8 mouse cellular contexts compared by ENCODE assay signal in the genomic region with DNA sequence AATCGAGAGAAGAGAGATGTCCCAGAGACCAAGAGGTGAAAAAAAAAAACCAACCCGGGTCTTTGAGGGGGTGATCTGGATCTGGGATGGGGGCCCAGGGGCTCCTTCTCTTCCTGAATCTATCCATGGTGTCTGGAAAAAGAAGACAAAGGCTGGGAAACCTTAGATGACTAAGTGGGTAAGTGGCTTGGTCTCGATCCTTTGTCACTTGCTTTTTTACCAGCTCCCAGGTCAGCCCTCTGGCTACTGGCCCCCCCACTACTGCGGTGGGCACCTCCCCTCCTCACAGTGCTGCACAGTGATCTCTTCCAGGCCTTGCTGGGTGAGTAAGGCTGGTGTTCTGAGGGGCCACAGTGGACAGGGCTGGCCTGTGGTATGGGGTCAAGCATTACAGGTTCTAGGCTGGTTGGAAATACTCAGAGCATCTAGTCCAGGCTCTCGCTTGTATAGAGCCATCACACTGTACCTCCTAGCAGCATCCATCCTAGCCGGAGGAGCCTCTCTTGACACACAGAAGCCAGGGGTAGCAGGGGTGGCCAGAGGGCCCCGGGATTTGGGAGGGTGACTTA. TPM values are rescaled to one million over a fixed set of nuclear protein-coding genes. Genes with fewer than 3 reads are reported as not detected.
A peak's percentile ranks its signal among the peaks of the same experiment; 100 is the strongest.
DNase-seq lines count a peak whose midpoint lies in the region; ATAC-seq and TF ChIP-seq lines count a peak whose summit lies in the region.

No protein-coding gene starts in this region.

- no peaks in the 10 kb centered on the region for H3K9me3 ChIP-seq in neural tube, embryonic 12.5 days
- no peaks in the 10 kb centered on the region for H3K9me3 ChIP-seq in limb, embryonic 12.5 days
- H3K9me3 ChIP-seq in stomach, postnatal 0 days (ENCODE audit: control insufficient read depth, low read length) = no peaks in the 10 kb centered on the region

- intact Hi-C loops in heart, adult 2 months (cut with DNase I) = no loop called here
- intact Hi-C loops in heart, postnatal 25 days (cut with DNase I) = loop anchor here (10.0 kb wide), 1 partner anchor 638 kb away; a partner anchor contains a TSS

- no peak for TF ChIP-seq CTCF in heart, adult 2 months (IDR thresholded peaks at IDR 0.05)
- no peak for TF ChIP-seq CTCF in stomach, postnatal 0 days (IDR thresholded peaks at IDR 0.05; ENCODE audit: low read depth)

- no peaks in the 10 kb centered on the region for H3K27me3 ChIP-seq in heart, adult 2 months (ENCODE audit: control insufficient read depth, insufficient read depth, low read length)
- no peaks in the 10 kb centered on the region for H3K27me3 ChIP-seq in neural tube, embryonic 12.5 days (replicated peaks)
- H3K27me3 ChIP-seq in limb, embryonic 12.5 days = no peaks in the 10 kb centered on the region
- no peaks in the 10 kb centered on the region for H3K27me3 ChIP-seq in stomach, postnatal 0 days (ENCODE audit: control insufficient read depth, insufficient read depth, low read length)

- no peak for TF ChIP-seq POLR2A in heart, adult 2 months (IDR thresholded peaks at IDR 0.05; ENCODE audit: insufficient read depth, low read depth, low read length)

- no peak for ATAC-seq in neural tube, embryonic 12.5 days (ENCODE audit: low FRiP score, low read depth)
- ATAC-seq in limb, embryonic 12.5 days (ENCODE audit: insufficient number of reproducible peaks, insufficient read depth, low FRiP score, low TSS enrichment, low read depth) = no peak
- ATAC-seq in stomach, postnatal 0 days (ENCODE audit: low FRiP score, low TSS enrichment) = no peak
- ATAC-seq in megakaryocyte-erythroid progenitor cell, adult 5-6 weeks (replicated peaks; ENCODE audit: low FRiP score, low TSS enrichment, poor library complexity, severe bottlenecking) = no peak

- TF ChIP-seq EP300 in heart, adult 2 months (IDR thresholded peaks at IDR 0.05; ENCODE audit: insufficient read depth, low read depth, low read length) = no peak
- no peak for TF ChIP-seq EP300 in stomach, postnatal 0 days (optimal IDR thresholded peaks at IDR 0.05)

- H3K4me3 ChIP-seq in heart, adult 2 months = no peak overlapping the region
- H3K4me3 ChIP-seq in neural tube, embryonic 12.5 days = peak overlapping the region; percentile 65; the same call in 1 of the 2 replicates
- H3K4me3 ChIP-seq in limb, embryonic 12.5 days (replicated peaks) = peak overlapping the region; percentile 67; the same call in 1 of the 2 replicates
- H3K4me3 ChIP-seq in stomach, postnatal 0 days (ENCODE audit: low read depth, low read length) = no peak overlapping the region

- H3K9ac ChIP-seq in heart, adult 2 months (ENCODE audit: low read depth, low read length) = no peak overlapping the region
- H3K9ac ChIP-seq in neural tube, embryonic 12.5 days = peak overlapping the region; percentile 88
- H3K9ac ChIP-seq in limb, embryonic 12.5 days (replicated peaks) = peak overlapping the region; percentile 92; the same call in 1 of the 2 replicates
- no peak overlapping the region; the same call in 1 of the 2 replicates for H3K9ac ChIP-seq in stomach, postnatal 0 days (ENCODE audit: low read length)

- H3K4me1 ChIP-seq in heart, adult 2 months (ENCODE audit: control insufficient read depth, insufficient read depth, low read length) = peaks cover 6% of the 10 kb centered on the region
- peaks cover 55% of the 10 kb centered on the region for H3K4me1 ChIP-seq in neural tube, embryonic 12.5 days
- H3K4me1 ChIP-seq in limb, embryonic 12.5 days (replicated peaks) = peaks cover 55% of the 10 kb centered on the region
- H3K4me1 ChIP-seq in stomach, postnatal 0 days (replicated peaks; ENCODE audit: control insufficient read depth, insufficient read depth) = peaks cover 6% of the 10 kb centered on the region; the same call in 1 of the 2 replicates

- no peaks in the 10 kb centered on the region for H3K36me3 ChIP-seq in heart, adult 2 months (ENCODE audit: control insufficient read depth, insufficient read depth, low read length)
- H3K36me3 ChIP-seq in neural tube, embryonic 12.5 days = peaks cover 15% of the 10 kb centered on the region
- peaks cover 19% of the 10 kb centered on the region for H3K36me3 ChIP-seq in limb, embryonic 12.5 days
- peaks cover 11% of the 10 kb centered on the region for H3K36me3 ChIP-seq in stomach, postnatal 0 days (ENCODE audit: control insufficient read depth, insufficient read depth, low read length)

- DNase-seq in heart, adult 2 months = no peak
- DNase-seq in heart, postnatal 25 days (ENCODE audit: low spot score) = no peak
- DNase-seq in neural tube, embryonic 10.5 days (ENCODE audit: extremely low spot score, low spot score) = no peak
- no peak for DNase-seq in stomach, postnatal 0 days (ENCODE audit: low spot score)
- DNase-seq in ovary, postnatal 10 days (ENCODE audit: low spot score) = no peak

- H3K27ac ChIP-seq in heart, adult 2 months = peak overlapping the region; percentile 62
- no peak overlapping the region for H3K27ac ChIP-seq in neural tube, embryonic 12.5 days
- peak overlapping the region; percentile 94 for H3K27ac ChIP-seq in limb, embryonic 12.5 days
- H3K27ac ChIP-seq in stomach, postnatal 0 days (replicated peaks) = no peak overlapping the region; the same call in 1 of the 2 replicates

- H3K79me2 ChIP-seq in heart, adult 2 months (replicated peaks; ENCODE audit: control insufficient read depth, insufficient read depth, low read length) = no peaks in the 10 kb centered on the region

- 47% methylated on average over 7 of the region's 7 CpGs for WGBS in heart, adult 2 months
- WGBS in neural tube, embryonic 12.5 days = 60% methylated on average over 7 of the region's 7 CpGs
- WGBS in limb, embryonic 12.5 days = 47% methylated on average over 7 of the region's 7 CpGs
- 47% methylated on average over 7 of the region's 7 CpGs for WGBS in stomach, postnatal 0 days

- H3K4me2 ChIP-seq in neural tube, embryonic 12.5 days (replicated peaks) = peak overlapping the region; percentile 95
- H3K4me2 ChIP-seq in limb, embryonic 12.5 days = peak overlapping the region; percentile 87
- H3K4me2 ChIP-seq in stomach, postnatal 0 days (replicated peaks; ENCODE audit: low read depth) = peak overlapping the region; percentile 86; the same call in 1 of the 2 replicates

RNA-seq across cellular contexts. Expression of a gene that starts 0.5 kb away (rescaled TPM):
- total RNA-seq in heart, adult 2 months (2021) = 1 to 10 TPM; 5.2 to 5.7 TPM
- polyA plus RNA-seq in heart, adult 2 months (2012; rRNA removed) = 6.9 and 9.8 TPM in 2 replicates
- total RNA-seq in heart, postnatal 25 days (2021) = 1 to 10 TPM; 6.6 to 8.1 TPM
- polyA plus RNA-seq in neural tube, embryonic 12.5 days (2016; fragmentation: Nextera tagmentation; extraction: Ambion mirVana) = 23.6 and 25.5 TPM in 2 replicates
- polyA plus RNA-seq in limb, embryonic 12.5 days (2016; fragmentation: Nextera tagmentation; extraction: Ambion mirVana) = 10.6 and 13.6 TPM in 2 replicates
- 2.6 and 3.9 TPM in 2 replicates for polyA plus RNA-seq in stomach, postnatal 0 days (2015; fragmentation: Nextera tagmentation; extraction: Ambion mirVana)
- total RNA-seq in megakaryocyte-erythroid progenitor cell, adult 5-6 weeks (2014; fragmentation: Nextera tagmentation) = 2.1 and 3.0 TPM in 2 replicates
- total RNA-seq in megakaryocyte-erythroid progenitor cell, adult 5-6 weeks (2017) = 0.23 and 0.76 TPM in 2 replicates

RNA-seq across cellular contexts. Expression of a gene that starts 2.1 kb away (rescaled TPM):
- total RNA-seq in heart, adult 2 months (2021) = 1,000 to 10,000 TPM; 1,139 to 1,355 TPM
- polyA plus RNA-seq in heart, adult 2 months (2012; rRNA removed) = 701 and 889 TPM in 2 replicates
- 1,000 to 10,000 TPM; 1,206 to 1,290 TPM for total RNA-seq in heart, postnatal 25 days (2021)
- polyA plus RNA-seq in neural tube, embryonic 12.5 days (2016; fragmentation: Nextera tagmentation; extraction: Ambion mirVana) = 59.1 and 63.7 TPM in 2 replicates
- 65.9 and 67.1 TPM in 2 replicates for polyA plus RNA-seq in limb, embryonic 12.5 days (2016; fragmentation: Nextera tagmentation; extraction: Ambion mirVana)
- 136 and 143 TPM in 2 replicates for polyA plus RNA-seq in stomach, postnatal 0 days (2015; fragmentation: Nextera tagmentation; extraction: Ambion mirVana)
- 50.8 and 85.0 TPM in 2 replicates for total RNA-seq in megakaryocyte-erythroid progenitor cell, adult 5-6 weeks (2014; fragmentation: Nextera tagmentation)
- 58.1 and 70.7 TPM in 2 replicates for total RNA-seq in megakaryocyte-erythroid progenitor cell, adult 5-6 weeks (2017)

RNA-seq across cellular contexts. Expression of a gene that starts 16.9 kb away (rescaled TPM):
- 1 to 10 TPM; 4.1 to 4.9 TPM for total RNA-seq in heart, adult 2 months (2021)
- 6.1 and 7.4 TPM in 2 replicates for polyA plus RNA-seq in heart, adult 2 months (2012; rRNA removed)
- 1 to 10 TPM; 3.9 to 5.2 TPM for total RNA-seq in heart, postnatal 25 days (2021)
- polyA plus RNA-seq in neural tube, embryonic 12.5 days (2016; fragmentation: Nextera tagmentation; extraction: Ambion mirVana) = 39.0 and 40.7 TPM in 2 replicates
- 69.4 and 69.5 TPM in 2 replicates for polyA plus RNA-seq in limb, embryonic 12.5 days (2016; fragmentation: Nextera tagmentation; extraction: Ambion mirVana)
- 9.8 and 11.1 TPM in 2 replicates for polyA plus RNA-seq in stomach, postnatal 0 days (2015; fragmentation: Nextera tagmentation; extraction: Ambion mirVana)
- 20.3 and 30.0 TPM in 2 replicates for total RNA-seq in megakaryocyte-erythroid progenitor cell, adult 5-6 weeks (2014; fragmentation: Nextera tagmentation)
- total RNA-seq in megakaryocyte-erythroid progenitor cell, adult 5-6 weeks (2017) = 15.8 and 20.8 TPM in 2 replicates

RNA-seq across cellular contexts. Expression of a gene that starts 21.7 kb away (rescaled TPM):
- total RNA-seq in heart, adult 2 months (2021) = 10 to 100 TPM; 18.1 to 22.8 TPM
- 11.5 and 17.6 TPM in 2 replicates for polyA plus RNA-seq in heart, adult 2 months (2012; rRNA removed)
- total RNA-seq in heart, postnatal 25 days (2021) = 10 to 100 TPM; 22.6 to 25.3 TPM
- 89.4 and 92.5 TPM in 2 replicates for polyA plus RNA-seq in neural tube, embryonic 12.5 days (2016; fragmentation: Nextera tagmentation; extraction: Ambion mirVana)
- 102 and 108 TPM in 2 replicates for polyA plus RNA-seq in limb, embryonic 12.5 days (2016; fragmentation: Nextera tagmentation; extraction: Ambion mirVana)
- polyA plus RNA-seq in stomach, postnatal 0 days (2015; fragmentation: Nextera tagmentation; extraction: Ambion mirVana) = 34.4 and 38.5 TPM in 2 replicates
- total RNA-seq in megakaryocyte-erythroid progenitor cell, adult 5-6 weeks (2014; fragmentation: Nextera tagmentation) = 49.1 and 53.9 TPM in 2 replicates
- 46.2 and 53.7 TPM in 2 replicates for total RNA-seq in megakaryocyte-erythroid progenitor cell, adult 5-6 weeks (2017)

RNA-seq across cellular contexts. Expression of a gene that starts 26.3 kb away (rescaled TPM):
- total RNA-seq in heart, adult 2 months (2021) = 100 to 1,000 TPM; 284 to 340 TPM
- polyA plus RNA-seq in heart, adult 2 months (2012; rRNA removed) = 469 and 750 TPM in 2 replicates
- total RNA-seq in heart, postnatal 25 days (2021) = 100 to 1,000 TPM; 274 to 291 TPM
- polyA plus RNA-seq in neural tube, embryonic 12.5 days (2016; fragmentation: Nextera tagmentation; extraction: Ambion mirVana) = 577 and 592 TPM in 2 replicates
- polyA plus RNA-seq in limb, embryonic 12.5 days (2016; fragmentation: Nextera tagmentation; extraction: Ambion mirVana) = 398 and 426 TPM in 2 replicates
- polyA plus RNA-seq in stomach, postnatal 0 days (2015; fragmentation: Nextera tagmentation; extraction: Ambion mirVana) = 536 and 544 TPM in 2 replicates
- 267 and 278 TPM in 2 replicates for total RNA-seq in megakaryocyte-erythroid progenitor cell, adult 5-6 weeks (2014; fragmentation: Nextera tagmentation)
- 222 and 223 TPM in 2 replicates for total RNA-seq in megakaryocyte-erythroid progenitor cell, adult 5-6 weeks (2017)

Comparison
In these comparisons a context has a peak if more than half of its experiments do, and no peak if none do; other contexts are left out.
1. H3K27ac ChIP-seq: peak in heart, adult 2 months (single experiment) and limb, embryonic 12.5 days (single experiment); none in neural tube, embryonic 12.5 days (single experiment) and stomach, postnatal 0 days (single experiment).
2. H3K4me3 ChIP-seq: peak in neural tube, embryonic 12.5 days (single experiment) and limb, embryonic 12.5 days (single experiment); none in heart, adult 2 months (single experiment) and stomach, postnatal 0 days (single experiment).
3. H3K9ac ChIP-seq: peak in neural tube, embryonic 12.5 days (single experiment) and limb, embryonic 12.5 days (single experiment); none in heart, adult 2 months (single experiment) and stomach, postnatal 0 days (single experiment).
4. Peak in every context shown above with its lines, with median percentiles within 50 percentile points of each other: H3K4me2 ChIP-seq.